Mouse (Mus musculus) cerebellum, postnatal 36 days (tissue): ENCODE results near the gene Lrrc30.

ENCODE experiments used
- DNase-seq, 2 experiments: peaks; one replicate each; pipeline ENCODE4 v3.0.0; 2021 to 2022; ENCODE audit warnings: mixed read lengths in 2 of 2

Gene Lrrc30

GRCm38 (mm10) chr17:67632676-67633339 lies at the start of gene Lrrc30:
Lrrc30 (minus strand) TSS chr17:67632723.
- no peak for DNase-seq

GRCm38 (mm10) chr17:67681084-67681483 lies 48.6 kb upstream of the Lrrc30 start:
- no peak for DNase-seq

- DNase-seq = no peak
Observed at GRCm38 (mm10) chr17:67678576-67678975, 46.1 kb upstream of the Lrrc30 start.

GRCm38 (mm10) chr17:67667981-67668380 lies 35.5 kb upstream of the Lrrc30 start:
- DNase-seq = peak; percentile 23 to 29

GRCm38 (mm10) chr17:67666981-67667380 lies 34.5 kb upstream of the Lrrc30 start:
- no peak for DNase-seq

GRCm38 (mm10) chr17:67664299-67664698 lies 31.8 kb upstream of the Lrrc30 start:
- no peak for DNase-seq

- peak; percentile 22 to 56 for DNase-seq
Observed at GRCm38 (mm10) chr17:67651506-67651905, 19.0 kb upstream of the Lrrc30 start.

GRCm38 (mm10) chr17:67641627-67642026 lies 9.1 kb upstream of the Lrrc30 start:
- DNase-seq = no peak

- DNase-seq = no peak
Observed at GRCm38 (mm10) chr17:67638119-67638810, 5.7 kb upstream of the Lrrc30 start.

GRCm38 (mm10) chr17:67636951-67637350 lies 4.4 kb upstream of the Lrrc30 start:
- no peak for DNase-seq

- no peak for DNase-seq
Observed at GRCm38 (mm10) chr17:67636304-67636703, 3.8 kb upstream of the Lrrc30 start.

GRCm38 (mm10) chr17:67629746-67630145 lies 2.8 kb downstream of the Lrrc30 start:
- DNase-seq = no peak

- no peak for DNase-seq
Observed at GRCm38 (mm10) chr17:67629211-67629657, 3.3 kb downstream of the Lrrc30 start.

- DNase-seq = no peak
Observed at GRCm38 (mm10) chr17:67628475-67628874, 4.0 kb downstream of the Lrrc30 start.

- DNase-seq = no peak
Observed at GRCm38 (mm10) chr17:67625431-67625830, 7.1 kb downstream of the Lrrc30 start.

- no peak for DNase-seq
Observed at GRCm38 (mm10) chr17:67619001-67619400, 13.5 kb downstream of the Lrrc30 start.

GRCm38 (mm10) chr17:67614381-67614780 lies 18.1 kb downstream of the Lrrc30 start:
- no peak for DNase-seq

GRCm38 (mm10) chr17:67612576-67612975 lies 19.9 kb downstream of the Lrrc30 start:
- no peak for DNase-seq

GRCm38 (mm10) chr17:67612151-67612550 lies 20.4 kb downstream of the Lrrc30 start:
- DNase-seq = peak; percentile 10 to 15

- DNase-seq = no peak
Observed at GRCm38 (mm10) chr17:67604446-67604845, 28.1 kb downstream of the Lrrc30 start.

GRCm38 (mm10) chr17:67602556-67602955 lies 30.0 kb downstream of the Lrrc30 start:
- DNase-seq = no peak

GRCm38 (mm10) chr17:67584937-67585579 lies 47.5 kb downstream of the Lrrc30 start:
- DNase-seq = peak; percentile 67 to 81

- no peak for DNase-seq
Observed at GRCm38 (mm10) chr17:67584533-67584932, 48.0 kb downstream of the Lrrc30 start.

- DNase-seq = no peak
Observed at GRCm38 (mm10) chr17:67583422-67583821, 49.1 kb downstream of the Lrrc30 start.
